Mouse (Mus musculus) heart, embryonic 11.5 days (tissue): ENCODE measurements at regions not wholly inside any gene's neighbourhood (a gene's known extent, or its start where the extent isn't known, plus 50 kb on each side); places are given as distances from the start of the nearest gene placed in this dataset.

Experiments
- ATAC-seq: fragments of 200-750 bp; cut with Nextera tagmentation; replicated peaks from 2 replicates; pipeline ENCODE4 v1.8.0; 2017; ENCODE audit warnings: moderate library complexity; ENCODE audit not compliant: insufficient number of reproducible peaks, low FRiP score, low TSS enrichment
- H3K27ac ChIP-seq: fragments of 300-500 bp; sonication (generic); 2 replicates; pipeline ENCODE4 v1.5.1; 2014; ENCODE audit warnings: mild to moderate bottlenecking, low read depth, low read length
- H3K27me3 ChIP-seq: fragments of 300-500 bp; sonication (generic); 2 replicates; pipeline ENCODE4 v1.6.1; 2014; ENCODE audit warnings: mild to moderate bottlenecking, low read length, mixed read lengths; ENCODE audit not compliant: control insufficient read depth, insufficient read depth
- H3K36me3 ChIP-seq: fragments of 300-500 bp; sonication (generic); 2 replicates; pipeline ENCODE4 v1.6.1; 2014; ENCODE audit warnings: mild to moderate bottlenecking, low read length, moderate library complexity, mixed read lengths; ENCODE audit not compliant: control insufficient read depth, insufficient read depth
- H3K4me1 ChIP-seq: fragments of 300-500 bp; sonication (generic); 2 replicates; pipeline ENCODE4 v1.6.1; 2014; ENCODE audit warnings: low read length; ENCODE audit not compliant: control insufficient read depth, insufficient read depth
- H3K4me2 ChIP-seq: fragments of 300-500 bp; sonication (generic); 2 replicates; pipeline ENCODE4 v1.6.1; 2014; ENCODE audit warnings: mild to moderate bottlenecking, moderate library complexity
- H3K4me3 ChIP-seq: fragments of 300-500 bp; sonication (generic); 2 replicates; pipeline ENCODE4 v1.5.1; 2014; ENCODE audit warnings: low read depth, low read length
- H3K9ac ChIP-seq: fragments of 300-500 bp; sonication (generic); 2 replicates; pipeline ENCODE4 v1.6.1; 2014; ENCODE audit warnings: mild to moderate bottlenecking, low read depth, low read length, moderate library complexity
- H3K9me3 ChIP-seq: fragments of 300-500 bp; sonication (generic); replicated peaks from 2 replicates; pipeline ENCODE4 v1.6.1; 2016; ENCODE audit warnings: low read length; ENCODE audit not compliant: control insufficient read depth
- whole genome bisulfite sequencing: fragments of 180-500 bp; shearing (Covaris S2); extraction: QIAGEN DNeasy Blood & Tissue Kit; methylation state at CpG from one replicate; pipeline ENCODE4 v1.1.7; 2014; ENCODE audit not compliant: insufficient replicate concordance; 5-methylcytosine and 5-hydroxymethylcytosine counted together

DNA sequence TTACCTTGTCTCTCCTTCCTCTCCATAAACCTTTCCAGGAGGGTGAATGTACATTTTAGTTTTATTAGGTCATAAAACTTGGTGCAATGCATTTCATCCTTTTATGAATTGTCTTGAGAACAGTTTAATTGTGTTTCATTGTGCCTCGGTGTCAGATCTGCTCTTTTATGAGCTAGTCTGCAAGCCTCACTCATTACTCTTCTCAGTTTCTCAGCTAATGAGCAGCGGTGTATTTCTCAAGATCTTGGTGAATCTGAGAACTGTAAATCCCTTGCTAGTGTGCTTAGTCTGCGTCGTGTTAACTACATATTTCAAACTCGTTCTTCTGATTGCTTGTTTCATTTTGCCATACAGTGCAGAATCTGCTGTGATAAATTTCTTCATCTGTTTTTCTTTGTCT lies 984.4 kb downstream of the Basp1 start:
- ATAC-seq: no peak
- Histone ChIP-seq H3K36me3 (no peaks in the 10 kb centered on the region), H3K4me3 (no peak overlapping the region), H3K27ac (no peak overlapping the region), H3K4me1 (no peaks in the 10 kb centered on the region), H3K9ac (no peak overlapping the region), H3K27me3 (no peaks in the 10 kb centered on the region), H3K9me3 (no peaks in the 10 kb centered on the region), H3K4me2 (no peak overlapping the region)
- WGBS: 73% methylated on average over 5 of the region's 5 CpGs

DNA sequence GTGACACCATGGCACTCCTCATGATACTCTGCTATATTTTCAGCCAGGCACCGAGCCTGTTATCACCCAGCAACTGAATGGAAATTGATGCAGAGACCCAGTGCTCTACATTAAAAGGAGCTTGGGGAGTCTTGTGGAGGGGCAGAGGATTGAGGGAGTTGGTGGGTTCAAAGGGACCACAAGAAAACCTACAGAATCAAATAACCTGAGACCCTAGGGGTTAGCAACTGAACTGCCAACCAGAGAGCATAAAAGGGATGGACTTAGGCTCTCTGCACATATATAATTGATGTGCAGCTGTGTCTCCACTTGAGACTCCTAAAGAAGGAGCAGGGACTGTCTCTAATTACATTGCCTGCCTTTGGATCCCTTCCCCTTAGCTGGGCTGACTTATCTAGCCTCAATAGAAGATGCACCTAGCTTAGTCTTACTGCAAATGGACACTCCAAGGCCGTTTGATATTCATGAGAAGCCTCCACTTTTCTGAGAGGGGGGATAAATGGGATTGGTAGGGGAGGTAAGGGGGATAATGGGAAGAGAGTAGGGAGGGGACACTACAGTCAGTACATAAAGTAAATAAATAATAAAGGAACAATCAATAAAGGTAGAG lies 991.1 kb downstream of the Basp1 start:
- Histone ChIP-seq H3K9ac (no peak overlapping the region), H3K4me1 (no peaks in the 10 kb centered on the region), H3K4me3 (no peak overlapping the region), H3K9me3 (no peaks in the 10 kb centered on the region), H3K27me3 (no peaks in the 10 kb centered on the region), H3K4me2 (no peak overlapping the region), H3K27ac (no peak overlapping the region), H3K36me3 (no peaks in the 10 kb centered on the region)
- ATAC-seq: no peak
- 54% methylated on average over 2 of the region's 2 CpGs for WGBS

DNA sequence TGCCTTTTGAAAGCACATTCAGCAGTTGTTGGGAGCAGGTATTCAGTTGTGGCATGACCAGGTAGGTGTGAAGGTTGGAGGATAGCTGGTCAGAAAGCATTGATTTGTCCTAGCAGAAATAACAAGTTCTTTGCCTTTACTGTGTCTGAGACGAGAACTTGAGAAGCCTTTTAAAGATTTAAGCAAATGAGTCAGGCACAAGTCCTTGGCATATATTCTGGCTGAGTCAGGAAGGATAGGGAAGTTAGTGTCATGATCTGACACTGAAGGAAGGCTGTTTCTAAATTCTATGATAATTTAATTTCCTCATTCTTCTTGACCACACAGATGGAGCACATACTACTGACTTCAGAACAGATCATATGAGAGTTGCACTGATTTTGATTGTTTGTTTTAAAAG lies 993.8 kb downstream of the Basp1 start:
- H3K9ac ChIP-seq: no peak overlapping the region
- WGBS: 68% methylated on average over 1 of the region's 1 CpGs
- no peak overlapping the region for H3K4me2 ChIP-seq
- H3K27me3 ChIP-seq: no peaks in the 10 kb centered on the region
- no peaks in the 10 kb centered on the region for H3K36me3 ChIP-seq
- H3K4me1 ChIP-seq: no peaks in the 10 kb centered on the region
- no peaks in the 10 kb centered on the region for H3K9me3 ChIP-seq
- ATAC-seq: no peak
- H3K27ac ChIP-seq: no peak overlapping the region
- H3K4me3 ChIP-seq: no peak overlapping the region

DNA sequence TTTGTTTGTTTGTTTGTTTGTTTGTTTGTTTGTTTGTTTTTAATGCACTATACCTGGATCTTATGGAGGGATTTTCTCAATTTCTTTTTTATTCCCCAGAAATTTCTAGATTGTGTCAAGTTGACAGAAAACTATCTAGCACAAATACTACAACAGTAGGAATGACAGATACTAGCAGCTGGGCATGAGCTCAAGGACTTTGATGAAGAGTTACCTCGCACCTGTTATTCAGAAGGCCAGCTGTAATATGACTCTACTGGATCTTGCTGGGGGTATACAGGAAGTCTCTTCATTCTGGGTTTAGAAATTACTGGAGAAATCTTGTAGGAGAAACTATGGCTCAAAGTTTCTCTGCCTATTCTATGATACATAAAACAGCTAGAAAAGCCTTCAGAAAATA lies 994.4 kb downstream of the Basp1 start:
- WGBS: 76% methylated on average over 1 of the region's 1 CpGs
- no peak for ATAC-seq
- no peak overlapping the region for H3K9ac ChIP-seq

DNA sequence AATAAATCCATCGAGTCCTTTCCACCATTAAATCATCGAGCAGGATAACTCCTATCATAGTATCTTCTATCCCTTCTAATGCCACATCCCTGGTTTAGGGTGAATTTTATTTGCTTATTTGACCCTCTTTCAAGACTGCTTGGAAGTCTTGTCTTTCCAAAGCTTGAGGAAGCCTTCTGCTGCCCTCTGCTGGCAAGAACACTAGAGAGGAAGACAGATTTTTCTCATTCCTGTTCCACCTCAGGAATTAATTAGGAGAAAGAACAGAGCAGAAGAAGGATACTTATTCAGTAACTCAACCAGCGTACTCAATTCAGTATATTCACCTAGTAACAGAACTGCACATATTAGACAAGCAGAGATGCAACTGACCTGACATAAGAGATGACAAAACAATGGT lies 1005.9 kb downstream of the Basp1 start:
- no peak for ATAC-seq
- Histone ChIP-seq H3K36me3 (no peaks in the 10 kb centered on the region), H3K27me3 (no peaks in the 10 kb centered on the region), H3K27ac (no peak overlapping the region), H3K4me3 (no peak overlapping the region), H3K9ac (no peak overlapping the region), H3K4me1 (no peaks in the 10 kb centered on the region), H3K9me3 (no peaks in the 10 kb centered on the region), H3K4me2 (no peak overlapping the region)
- 52% methylated on average over 3 of the region's 3 CpGs for WGBS

More for the DNA sequence above, 994.4 kb downstream of the Basp1 start:
- H3K4me1 ChIP-seq: no peaks in the 10 kb centered on the region
- H3K4me2 ChIP-seq: no peak overlapping the region
- H3K27me3 ChIP-seq: no peaks in the 10 kb centered on the region
- no peaks in the 10 kb centered on the region for H3K9me3 ChIP-seq
- H3K4me3 ChIP-seq: no peak overlapping the region
- H3K27ac ChIP-seq: no peak overlapping the region
- H3K36me3 ChIP-seq: no peaks in the 10 kb centered on the region

DNA sequence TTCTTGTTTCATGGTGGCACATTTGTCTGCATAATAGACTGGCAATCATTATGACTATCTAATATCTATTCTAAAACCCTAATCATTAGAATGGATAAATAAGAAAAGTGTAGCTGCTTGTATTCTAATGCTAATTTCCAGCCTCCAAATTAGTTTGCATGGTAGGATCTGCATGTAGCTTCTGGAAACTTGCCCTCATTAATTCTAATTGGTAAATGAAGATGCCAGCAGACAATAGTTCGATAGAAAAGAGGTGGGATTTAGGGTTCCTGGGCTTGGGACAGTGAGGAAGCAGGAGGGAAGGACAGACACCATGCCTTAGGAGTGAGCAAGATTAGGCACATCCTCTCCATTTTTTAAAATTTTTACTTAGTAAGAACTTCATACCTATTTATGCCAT lies 1008.3 kb downstream of the Basp1 start:
- 67% methylated on average over 1 of the region's 1 CpGs for WGBS

DNA sequence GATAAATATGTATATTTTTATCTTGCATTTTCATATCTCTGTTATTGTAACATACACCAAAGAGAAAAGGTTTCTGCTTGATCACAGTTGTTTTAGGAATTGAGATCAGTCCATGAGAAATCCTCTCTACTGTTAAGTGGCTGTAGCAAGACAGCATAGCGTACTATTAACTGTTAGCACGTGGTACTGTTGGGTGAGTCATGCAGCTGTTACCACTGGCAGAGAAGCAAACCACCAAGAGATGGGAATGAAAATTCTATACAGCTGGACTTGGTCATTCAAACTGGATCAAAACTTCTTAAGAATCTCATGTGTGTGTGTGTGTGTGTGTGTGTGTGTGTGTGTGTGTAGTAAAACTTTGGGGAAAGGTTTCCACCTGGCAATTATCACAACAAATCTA lies 1013.5 kb downstream of the Basp1 start:
- Histone ChIP-seq H3K9me3 (no peaks in the 10 kb centered on the region), H3K27ac (no peak overlapping the region), H3K4me2 (no peak overlapping the region), H3K27me3 (no peaks in the 10 kb centered on the region), H3K4me3 (no peak overlapping the region), H3K36me3 (no peaks in the 10 kb centered on the region), H3K4me1 (no peaks in the 10 kb centered on the region), H3K9ac (no peak overlapping the region)
- ATAC-seq: no peak
- 79% methylated on average over 2 of the region's 2 CpGs for WGBS

More for the DNA sequence above, 1008.3 kb downstream of the Basp1 start:
- no peaks in the 10 kb centered on the region for H3K9me3 ChIP-seq
- no peak overlapping the region for H3K4me2 ChIP-seq
- no peak overlapping the region for H3K4me3 ChIP-seq
- ATAC-seq: no peak
- no peak overlapping the region for H3K9ac ChIP-seq
- H3K27ac ChIP-seq: no peak overlapping the region
- H3K27me3 ChIP-seq: no peaks in the 10 kb centered on the region
- H3K36me3 ChIP-seq: no peaks in the 10 kb centered on the region
- no peaks in the 10 kb centered on the region for H3K4me1 ChIP-seq

DNA sequence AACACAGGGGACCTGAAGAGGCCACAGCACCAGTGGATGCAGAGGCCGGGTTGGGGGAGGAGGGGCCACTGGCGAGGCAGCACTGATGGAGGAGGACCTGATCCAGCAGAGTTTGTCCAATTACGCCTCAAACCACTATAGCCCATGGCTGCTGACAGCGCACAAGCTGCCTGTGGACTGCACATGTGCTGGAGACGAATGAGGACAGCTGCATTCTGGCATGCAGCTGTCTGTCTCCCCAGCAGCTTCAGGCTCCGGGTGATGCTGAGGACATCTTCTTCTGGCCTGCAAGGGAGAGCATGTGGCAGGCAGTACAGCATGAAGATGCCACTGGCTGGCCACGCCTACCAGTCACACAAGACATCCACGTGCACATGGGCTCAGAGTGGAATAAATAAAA lies 1055.2 kb downstream of the Basp1 start:
- no peak for ATAC-seq
- no peaks in the 10 kb centered on the region for H3K4me1 ChIP-seq
- H3K36me3 ChIP-seq: no peaks in the 10 kb centered on the region
- H3K27me3 ChIP-seq: no peaks in the 10 kb centered on the region
- H3K4me2 ChIP-seq: no peak overlapping the region
- H3K4me3 ChIP-seq: no peak overlapping the region
- 78% methylated on average over 8 of the region's 8 CpGs for WGBS
- H3K9ac ChIP-seq: no peak overlapping the region
- no peak overlapping the region for H3K27ac ChIP-seq
- peaks cover 2% of the 10 kb centered on the region for H3K9me3 ChIP-seq

DNA sequence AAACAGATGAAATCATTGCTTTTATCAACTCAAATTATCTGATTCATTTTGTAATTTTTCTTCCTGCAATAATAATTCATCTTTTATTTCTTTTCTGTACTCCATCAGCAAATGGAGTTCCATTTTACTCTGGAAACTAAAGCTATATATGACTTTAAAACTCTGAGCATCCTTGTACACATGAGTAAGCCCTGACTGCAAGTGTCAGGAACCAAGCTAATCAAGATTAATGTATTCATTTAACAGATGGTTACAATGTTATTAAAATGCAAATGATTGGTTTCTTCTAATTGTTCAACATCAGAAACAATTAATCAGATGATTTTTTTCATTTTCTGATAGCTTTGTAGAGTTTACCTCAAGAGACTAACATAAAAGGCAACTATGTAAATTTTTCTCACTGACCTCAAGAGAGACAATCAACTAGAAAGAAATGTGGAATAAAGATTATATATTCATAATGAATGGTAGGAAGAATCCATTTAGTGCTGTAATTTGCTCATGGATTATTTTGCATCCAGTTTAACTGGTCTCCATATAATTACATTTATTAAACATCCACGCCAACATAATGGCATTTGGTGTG lies 1064.5 kb downstream of the Basp1 start:
- Histone ChIP-seq H3K27me3 (no peaks in the 10 kb centered on the region), H3K9me3 (no peaks in the 10 kb centered on the region), H3K9ac (no peak overlapping the region), H3K4me1 (no peaks in the 10 kb centered on the region), H3K4me3 (no peak overlapping the region), H3K36me3 (no peaks in the 10 kb centered on the region), H3K4me2 (no peak overlapping the region), H3K27ac (no peak overlapping the region)
- ATAC-seq: no peak
- 79% methylated on average over 1 of the region's 1 CpGs for WGBS
